Mouse (Mus musculus): ENCODE results near the gene Supt5.

Gene Supt5

DNA sequence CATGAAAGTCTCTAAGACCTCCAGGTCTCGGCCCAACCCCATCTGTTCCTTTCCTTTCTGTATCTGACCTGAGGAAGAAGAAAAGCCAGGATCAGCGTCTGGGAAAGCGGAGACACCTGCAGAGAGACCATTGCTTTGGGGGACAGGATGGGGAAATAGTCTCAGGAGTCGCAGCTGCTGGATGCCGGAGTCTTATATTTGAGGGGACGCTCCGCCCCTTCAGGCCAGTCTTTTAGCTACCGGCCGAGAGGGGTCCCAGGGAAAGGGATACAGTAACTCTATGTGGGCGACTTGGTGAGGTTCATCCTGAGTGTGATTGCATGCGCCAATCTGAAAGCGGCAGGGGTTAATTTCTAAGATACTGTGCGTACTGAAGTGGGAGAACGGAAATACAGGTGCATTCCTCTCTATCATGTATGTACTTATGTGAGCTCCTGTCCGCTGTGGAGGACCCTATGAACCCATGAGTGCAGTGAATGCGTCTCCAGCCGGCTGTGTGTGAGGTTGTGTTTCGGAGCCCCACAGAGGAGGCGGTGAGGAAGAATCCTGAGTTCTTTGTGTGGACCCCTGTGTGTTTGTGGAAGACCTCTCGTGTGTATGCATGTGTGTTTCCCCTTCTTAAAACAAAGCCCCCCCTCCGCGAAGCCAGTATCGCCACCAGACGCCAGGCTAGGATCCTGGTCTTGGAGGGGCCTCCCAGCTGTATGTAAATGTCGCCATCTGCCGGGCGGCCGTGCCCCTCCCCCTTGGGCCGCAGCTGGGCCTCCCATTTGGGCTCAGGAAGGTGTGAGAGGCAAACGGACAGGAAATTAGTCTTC is 36.7 kb downstream of the Supt5 start, which contains the start of gene Dll3:
TSS of gene Dll3 (minus strand) at position 623 of the 818 bp plus-strand sequence.
- peak; percentile 49 for DNase-seq (ENCODE audit: low read depth, low spot score)

DNA sequence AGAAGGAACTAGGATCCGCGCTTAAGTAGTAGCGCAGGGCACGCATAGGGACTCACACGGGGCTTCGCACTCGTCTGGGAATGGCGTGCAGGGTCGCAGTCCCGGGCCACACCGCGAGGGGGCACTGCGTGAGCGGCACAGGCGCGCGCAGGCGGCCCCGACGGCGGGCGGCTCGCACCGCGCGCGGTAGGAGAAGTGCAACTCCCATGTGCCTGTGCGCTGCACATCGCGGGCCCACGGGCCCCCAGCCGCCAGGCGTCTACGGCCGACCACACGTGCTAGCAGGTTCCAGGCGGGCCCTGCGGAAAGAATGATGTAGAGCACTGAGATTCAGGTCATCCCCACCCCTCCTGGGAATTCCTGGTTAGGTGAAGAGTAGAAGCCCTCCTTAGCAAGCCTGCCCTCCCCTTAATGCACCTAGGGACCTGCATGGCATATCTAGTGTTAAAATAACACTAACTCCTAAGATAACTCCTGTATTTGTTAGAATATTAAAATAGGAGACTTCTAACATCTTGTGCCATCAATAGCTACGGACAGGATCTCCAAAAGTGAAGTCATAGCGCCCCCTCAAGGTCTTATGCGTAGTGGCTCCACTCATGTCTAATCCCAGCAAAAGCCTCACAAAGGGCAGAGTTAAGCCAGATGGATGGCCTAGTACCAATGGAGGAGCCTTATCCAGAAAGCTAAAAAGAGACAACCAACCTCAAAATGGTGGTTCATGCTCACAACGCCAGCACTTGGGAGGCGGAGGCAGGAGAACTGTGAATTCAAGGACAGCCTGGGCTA is 39.5 kb downstream of the Supt5 start:
- peak; percentile 65 for DNase-seq (ENCODE audit: low read depth, low spot score)

DNA sequence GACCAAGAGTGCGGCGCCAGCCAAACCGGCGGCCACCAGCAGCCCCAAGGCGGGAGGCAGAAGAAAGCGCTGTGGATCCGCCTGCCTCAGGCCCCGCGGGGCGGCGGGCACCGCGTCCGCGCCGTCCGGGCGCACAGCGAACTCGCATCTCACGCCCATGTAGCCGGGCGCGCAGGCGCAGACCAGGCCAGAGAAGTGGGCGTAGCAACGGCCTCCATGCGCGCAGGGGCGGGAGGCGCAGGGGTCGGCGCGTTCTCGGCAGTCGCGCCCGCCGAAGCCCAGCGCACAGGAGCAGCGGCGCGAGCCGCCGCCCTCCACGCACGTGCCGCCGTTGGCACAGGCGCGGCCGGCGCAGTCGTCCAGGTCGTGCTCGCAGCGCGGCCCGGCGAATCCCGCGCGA is 44.1 kb downstream of the Supt5 start:
- peak; percentile 52 for DNase-seq (ENCODE audit: low read depth, low spot score)

DNA sequence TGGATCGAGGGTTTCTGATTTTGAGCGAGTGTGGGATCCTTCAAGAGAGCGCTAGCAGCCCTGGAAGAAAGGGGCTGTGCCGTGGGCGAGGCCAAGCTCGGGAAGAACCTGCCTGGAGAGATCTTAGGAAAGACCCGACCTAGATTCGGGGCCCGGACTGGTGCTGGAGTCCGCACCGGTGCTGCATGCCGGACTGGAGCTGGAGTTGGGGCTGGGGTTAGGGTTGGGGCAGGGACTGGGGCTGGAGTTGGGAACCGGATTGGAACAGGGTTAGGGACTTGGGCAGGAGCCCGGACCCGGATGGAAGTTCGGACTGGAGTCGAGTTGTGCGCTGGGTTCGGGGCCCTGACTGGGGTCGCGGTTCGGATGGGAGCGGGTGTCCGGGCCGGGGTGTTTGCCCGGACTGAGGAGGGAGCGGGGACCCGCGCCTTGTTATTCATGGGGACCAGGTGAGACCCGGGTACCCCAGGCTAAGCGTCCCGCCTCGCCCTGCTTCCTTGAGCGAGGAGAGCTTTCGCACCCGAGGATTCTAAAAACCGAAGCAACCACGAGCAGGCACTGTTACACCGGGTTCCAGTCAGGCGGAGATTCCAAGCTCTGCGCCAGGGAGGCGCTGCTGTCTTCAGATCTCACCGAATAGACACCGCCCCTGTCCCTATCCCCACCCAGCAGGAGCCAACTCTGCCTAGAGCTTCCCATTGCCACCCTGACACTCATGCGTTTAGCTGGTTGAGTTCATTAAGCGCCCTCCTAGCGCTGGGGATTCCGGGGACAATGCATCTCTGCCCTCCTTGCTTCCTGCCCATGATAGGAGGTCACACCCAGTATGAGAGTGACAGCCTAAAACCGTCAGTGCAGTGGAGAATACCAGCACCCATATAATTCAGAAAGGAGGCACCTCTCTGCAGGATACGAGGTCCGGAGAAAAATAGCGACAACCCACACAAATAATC is 47.6 kb downstream of the Supt5 start, which contains the start of gene Selenov:
TSS of gene Selenov (minus strand) at position 549 of the 953 bp plus-strand sequence.
- DNase-seq (ENCODE audit: low read depth, low spot score), result no peak

DNA sequence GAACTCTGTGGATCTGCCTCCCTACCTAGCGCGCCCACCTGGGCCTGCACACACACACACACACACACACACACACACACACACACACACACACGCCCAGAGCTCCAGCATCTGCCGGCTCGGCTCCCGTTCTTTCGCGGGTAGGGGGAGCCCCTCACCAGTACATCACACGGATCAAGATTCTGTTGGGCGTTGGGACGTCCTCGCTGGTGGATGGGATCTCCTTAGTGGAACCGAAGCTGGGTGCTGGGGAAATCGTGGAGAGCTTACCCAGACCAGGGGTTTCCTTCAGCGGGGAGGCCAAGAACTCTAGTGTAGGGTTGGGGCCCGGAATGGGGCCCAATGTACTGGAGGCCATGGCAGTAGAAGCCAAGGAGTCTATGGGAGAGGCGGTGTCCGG is 48.4 kb downstream of the Supt5 start:
- DNase-seq (ENCODE audit: low read depth, low spot score), result peak; percentile 22

DNA sequence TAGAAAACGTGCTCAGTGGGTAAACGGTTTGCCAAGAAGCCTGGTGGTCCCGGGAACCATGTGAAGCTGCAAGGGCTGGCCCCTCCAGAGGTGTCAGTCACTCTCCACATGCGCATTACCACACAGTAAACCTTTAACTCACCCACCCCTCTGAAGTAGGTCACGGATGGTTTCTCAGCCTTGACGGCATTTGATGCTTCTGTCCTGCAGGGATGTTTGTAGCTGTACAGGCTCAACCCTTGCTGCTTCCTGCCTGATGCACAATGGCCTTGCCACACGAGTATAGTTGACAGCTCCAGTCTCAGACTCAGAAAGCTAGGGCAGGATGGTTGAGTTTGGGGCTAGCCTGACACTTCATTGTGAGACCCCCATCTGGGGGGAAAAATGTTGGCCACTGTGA is 57.9 kb downstream of the Supt5 start:
- no peak for DNase-seq (ENCODE audit: low read depth, low spot score)

DNA sequence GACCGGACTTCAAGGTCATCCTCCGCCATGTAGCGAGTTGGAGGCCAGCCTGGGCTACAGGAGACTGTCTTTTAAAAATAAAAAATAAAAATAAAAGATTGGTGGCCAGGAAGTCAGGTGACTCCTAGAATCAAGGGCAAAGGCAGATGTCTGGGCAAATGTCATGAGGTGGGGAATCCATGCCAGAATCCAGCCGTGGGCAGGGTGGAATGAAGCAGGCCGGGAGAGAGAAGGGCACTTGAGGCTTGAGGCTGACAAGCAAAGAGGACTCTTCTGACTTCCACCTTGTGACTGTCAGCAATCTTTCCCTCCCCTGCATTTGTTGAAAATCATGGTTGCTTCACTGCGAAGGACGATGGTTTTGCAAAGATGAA is 60.3 kb downstream of the Supt5 start:
- DNase-seq (ENCODE audit: low read depth, low spot score), result no peak

DNA sequence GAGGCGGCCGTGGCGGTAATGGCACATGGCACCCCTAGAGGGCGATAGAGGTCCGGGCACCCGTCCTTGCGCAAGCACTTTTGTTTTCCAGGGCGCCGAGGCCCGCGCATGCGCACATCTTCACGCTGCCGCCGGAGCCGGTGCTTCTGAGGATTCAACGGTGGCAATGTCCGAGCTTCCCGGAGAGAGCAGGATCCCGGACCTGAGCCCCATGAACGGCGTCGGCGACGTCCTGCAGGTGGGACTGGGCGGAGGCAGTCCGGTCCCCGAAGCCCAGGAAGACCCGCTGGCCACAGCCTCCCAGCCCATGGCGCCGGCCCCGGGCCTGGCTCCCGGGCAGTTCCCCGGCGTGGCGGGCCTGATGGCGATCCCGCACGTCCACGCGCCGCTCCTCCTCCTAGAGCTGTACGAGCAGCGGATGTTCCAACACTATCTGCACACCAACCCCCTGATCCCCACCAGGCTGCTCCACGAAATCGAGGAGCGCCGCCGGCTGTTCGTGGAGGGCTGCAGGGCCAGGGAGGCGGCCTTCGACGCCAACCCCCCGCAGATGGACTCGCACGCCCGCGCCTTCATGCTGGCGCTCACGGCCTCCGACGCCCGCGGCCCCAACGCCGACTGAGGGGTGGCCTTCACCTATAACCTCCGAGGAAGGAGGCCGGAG is 60.8 kb downstream of the Supt5 start, which contains the start of gene Eid2b:
TSS of gene Eid2b (plus strand) at position 125 of the 664 bp plus-strand sequence.
- DNase-seq (ENCODE audit: low read depth, low spot score), result peak; percentile 98

DNA sequence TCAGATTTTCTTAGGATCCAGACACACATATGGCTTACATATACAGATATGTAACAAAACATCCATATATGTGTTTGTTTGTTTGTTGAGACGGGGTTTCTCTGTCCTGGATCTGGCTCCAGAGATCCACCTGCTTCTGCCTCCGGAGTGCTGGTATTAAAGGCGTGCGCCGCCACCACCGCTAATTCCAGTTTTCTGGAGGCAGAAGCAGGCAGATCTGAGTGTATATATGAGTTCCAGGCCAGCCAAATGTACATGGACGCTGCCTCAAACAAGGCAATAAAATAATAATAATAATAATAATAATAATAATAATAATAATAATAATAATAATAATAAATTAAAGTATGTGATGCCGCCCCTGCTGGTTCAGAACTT is 61.3 kb downstream of the Supt5 start:
- DNase-seq (ENCODE audit: low read depth, low spot score), result no peak

DNA sequence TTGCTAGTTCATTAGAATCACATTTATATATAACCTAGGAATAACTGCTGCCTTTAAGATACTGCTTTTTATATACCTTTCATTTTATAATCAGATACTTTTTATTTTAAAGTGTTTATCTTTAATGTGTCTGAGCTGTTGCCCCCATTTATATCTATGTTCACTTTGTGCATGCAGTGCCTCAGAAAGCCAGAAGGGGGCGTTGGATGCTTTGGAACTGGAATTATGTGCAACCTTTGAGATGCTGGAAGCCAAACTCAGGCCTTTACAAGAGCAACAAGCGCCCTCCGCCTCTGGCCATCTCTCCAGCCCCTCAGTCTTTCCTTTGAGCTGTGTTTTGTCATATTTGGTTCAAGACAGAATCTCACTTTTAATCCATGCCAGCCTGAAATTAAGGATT is 66.8 kb downstream of the Supt5 start:
- DNase-seq (ENCODE audit: low read depth, low spot score), result peak; percentile 24

DNA sequence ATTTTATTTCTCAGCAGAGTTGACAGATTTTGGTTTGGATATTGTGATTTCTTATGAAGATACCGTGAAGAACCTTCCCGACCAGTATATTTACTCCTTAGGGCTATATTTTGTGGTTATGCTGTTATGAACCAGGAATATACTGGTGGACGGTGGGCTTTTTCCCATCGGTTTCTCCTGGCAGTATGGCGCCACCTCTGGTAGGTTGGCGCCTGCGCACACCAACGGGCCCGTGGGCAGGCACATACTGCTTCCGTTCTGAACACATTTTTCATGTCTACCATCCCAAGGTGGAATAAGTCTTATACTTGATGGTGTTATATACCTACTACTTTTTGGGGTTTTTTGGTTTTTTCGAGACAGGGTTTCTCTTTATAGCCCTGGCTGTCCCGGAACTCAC is 69.2 kb downstream of the Supt5 start:
- peak; percentile 32 for DNase-seq (ENCODE audit: low read depth, low spot score)

DNA sequence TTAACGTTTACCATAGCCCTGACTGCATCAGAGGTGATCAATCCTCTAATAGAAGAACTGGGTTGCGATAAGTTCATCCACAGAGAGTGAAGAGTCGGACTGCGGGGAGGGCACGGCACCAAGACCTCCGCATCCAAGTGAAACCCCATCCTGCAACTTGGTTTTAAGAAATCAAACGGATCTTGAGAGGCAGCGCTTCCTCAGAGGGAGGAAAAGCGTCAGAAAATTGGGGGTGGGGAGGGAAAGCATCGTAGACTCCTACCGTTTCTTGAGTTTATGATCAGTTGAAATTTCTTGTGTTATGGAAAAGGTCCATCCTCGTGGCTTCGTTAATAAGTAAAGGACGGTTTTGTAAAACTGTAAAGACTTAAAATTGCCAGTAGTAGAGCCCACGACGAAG is 70.0 kb downstream of the Supt5 start:
- DNase-seq (ENCODE audit: low read depth, low spot score), result no peak

DNA sequence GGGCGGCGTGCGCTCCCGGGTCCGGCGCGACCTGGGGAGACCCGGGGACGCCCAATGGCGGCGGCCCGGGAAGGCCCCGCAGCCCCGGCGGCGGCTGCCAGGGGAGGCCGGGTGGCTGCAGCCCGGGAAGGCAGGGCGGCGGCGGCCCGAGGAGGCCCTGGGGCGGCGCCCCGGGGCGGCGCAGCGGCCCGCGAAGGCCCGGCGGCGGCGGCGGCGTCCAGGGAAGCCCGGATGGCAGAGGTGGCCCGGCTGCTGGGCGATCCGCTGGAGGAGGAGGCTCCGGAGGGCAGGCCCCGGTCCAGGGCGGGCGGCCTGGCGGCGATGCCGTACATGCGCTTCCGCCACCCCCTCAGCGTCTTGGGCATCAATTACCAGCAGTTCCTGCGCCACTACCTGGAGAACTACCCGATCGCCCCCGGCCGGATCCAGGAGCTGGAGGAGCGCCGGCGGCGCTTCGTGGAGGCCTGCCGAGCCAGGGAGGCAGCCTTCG is 70.5 kb downstream of the Supt5 start:
- DNase-seq (ENCODE audit: low read depth, low spot score), result peak; percentile 50

DNA sequence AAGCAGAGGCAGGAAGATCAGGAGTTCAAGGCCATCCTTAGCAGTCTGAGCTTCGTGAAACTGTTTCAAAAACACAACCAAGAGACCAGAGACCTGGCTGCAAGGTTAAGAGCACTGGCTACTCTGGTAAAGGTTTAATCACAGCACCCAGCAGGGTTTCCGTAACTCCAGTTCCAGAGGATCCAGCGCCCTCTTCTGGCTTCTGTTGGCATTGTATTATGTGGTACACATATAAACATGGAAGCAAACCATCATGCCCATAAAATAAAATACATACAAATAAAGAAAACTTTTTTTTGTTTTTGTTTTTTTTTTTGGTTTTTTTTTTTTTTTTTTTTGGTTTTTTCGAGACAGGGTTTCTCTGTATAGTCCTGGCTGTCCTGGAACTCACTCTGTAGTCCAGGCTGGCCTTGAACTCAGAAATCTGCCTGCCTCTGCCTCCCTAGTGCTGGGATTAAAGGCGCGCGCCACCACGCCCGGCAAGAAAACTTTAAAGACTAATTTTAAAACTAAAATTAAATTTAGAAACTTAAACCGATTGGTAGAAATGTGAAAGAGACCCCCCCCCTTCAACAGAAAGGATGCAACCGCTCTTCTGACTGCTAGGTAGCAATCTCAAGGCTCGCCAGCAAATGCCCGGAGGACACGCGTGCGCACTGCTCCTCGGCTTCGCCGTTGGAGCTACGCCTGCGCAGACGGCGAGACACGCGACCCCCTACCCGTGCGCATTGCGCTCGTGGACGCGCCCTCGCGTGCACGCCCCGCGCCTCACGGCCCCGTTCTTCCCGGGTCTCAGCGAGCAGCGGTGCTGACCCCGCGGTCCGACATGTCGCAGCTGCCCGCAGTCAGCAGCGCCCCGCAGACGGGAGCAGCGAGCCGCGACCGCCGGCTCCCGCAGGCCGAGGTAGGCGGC is 71.2 kb downstream of the Supt5 start, which contains the start of gene Eid2:
TSS of gene Eid2 (plus strand) at position 753 of the 913 bp plus-strand sequence.
- DNase-seq (ENCODE audit: low read depth, low spot score), result peak; percentile 79

DNA sequence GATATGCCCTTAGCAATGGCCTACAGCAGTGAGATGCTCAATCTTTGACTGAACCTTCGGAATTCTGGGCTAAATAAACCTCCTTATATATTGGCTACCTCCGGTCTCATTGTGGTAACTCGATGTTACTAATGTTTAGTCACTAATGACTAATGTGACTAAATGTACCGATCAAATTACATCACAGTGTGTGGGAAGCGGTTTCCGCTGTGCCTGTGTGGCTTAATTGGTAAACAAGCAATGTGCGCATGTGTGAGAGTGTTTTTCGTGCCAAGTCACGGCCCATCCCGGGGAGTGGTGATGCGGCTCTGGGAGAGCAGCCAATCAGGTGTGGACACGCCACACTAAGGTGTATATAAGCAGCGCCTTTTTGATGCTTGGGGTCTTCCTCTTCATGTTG is 73.2 kb downstream of the Supt5 start:
- DNase-seq (ENCODE audit: low read depth, low spot score), result no peak

All from CD4-positive, CD25-positive, alpha-beta regulatory T cell, adult 2 months (primary cell).